Mouse (Mus musculus): ENCODE results near the gene Rps13.
"Not testable (repeated sequence)": the region's sequence is repeated elsewhere in the genome, so short reads cannot be mapped to it uniquely, and the experiment has no call there.

GRCm38 (mm10) chr7:116379181-116379580, 45.2 kb upstream of the Rps13 start:
- TF ChIP-seq CTCF (IDR thresholded peaks at IDR 0.05; ENCODE audit: borderline replicate concordance, extremely low read depth, insufficient read depth, insufficient read length); POLR2A (IDR thresholded peaks at IDR 0.05; ENCODE audit: borderline replicate concordance, extremely low read depth, insufficient read depth, insufficient read length, poor library complexity, severe bottlenecking): not testable (repeated sequence)
